In the genomic region with DNA sequence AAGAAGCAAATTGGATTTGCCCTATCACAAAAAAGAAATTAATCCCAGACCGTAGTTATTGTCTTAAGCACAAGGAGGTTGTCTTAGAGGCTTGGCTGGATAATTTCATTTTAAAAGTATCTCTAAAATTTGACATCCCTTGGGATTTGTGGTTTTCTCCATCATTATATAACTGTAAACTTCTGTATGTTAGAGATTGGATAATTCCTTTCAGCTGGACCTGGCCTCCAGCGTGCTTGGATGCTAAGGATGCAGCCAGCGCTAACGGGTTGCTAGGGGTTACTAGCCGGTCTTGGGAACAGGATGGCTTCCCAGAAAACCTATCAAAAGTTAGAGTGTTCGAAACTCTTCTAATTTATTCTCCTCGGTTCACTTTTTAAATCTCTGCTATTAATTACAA, we compare ENCODE assay signal across 27 mouse cellular contexts. TPM values are rescaled to one million over a fixed set of nuclear protein-coding genes. Genes with fewer than 3 reads are reported as not detected.
DNase-seq lines count a peak whose midpoint lies in the region; ATAC-seq lines count a peak whose summit lies in the region.
"Had no signal": no experiment of that assay in that cellular context is flagged by ENCODE, and none has a peak within 500 bp of the region (broad histone marks: within the 10 kb centered on the region; RNA-seq: fewer than 3 reads in every experiment).

No protein-coding gene starts in this region.

- WGBS in hindbrain, embryonic 11.5 days, result 73% methylated on average over 7 of the region's 7 CpGs
- 60% methylated on average over 7 of the region's 7 CpGs for WGBS in hindbrain, embryonic 12.5 days
- 50% methylated on average over 7 of the region's 7 CpGs for WGBS in midbrain, embryonic 16.5 days
- 53% methylated on average over 7 of the region's 7 CpGs for WGBS in midbrain, embryonic 13.5 days
- 46% methylated on average over 7 of the region's 7 CpGs for WGBS in embryonic facial prominence, embryonic 10.5 days
- 53% methylated on average over 7 of the region's 7 CpGs for WGBS in neural tube, embryonic 15.5 days

- peaks cover 14% of the 10 kb centered on the region; the same call in 1 of the 2 replicates for H3K4me1 ChIP-seq in hindbrain, embryonic 11.5 days (replicated peaks; ENCODE audit: control insufficient read depth, insufficient read depth, low read length)
- peaks cover 77% of the 10 kb centered on the region for H3K4me1 ChIP-seq in hindbrain, embryonic 12.5 days
- H3K4me1 ChIP-seq in midbrain, embryonic 16.5 days (ENCODE audit: control insufficient read depth, insufficient read depth, low read length), result peaks cover 13% of the 10 kb centered on the region; the same call in 1 of the 2 replicates
- peaks cover 89% of the 10 kb centered on the region for H3K4me1 ChIP-seq in midbrain, embryonic 13.5 days (replicated peaks)
- peaks cover 84% of the 10 kb centered on the region for H3K4me1 ChIP-seq in embryonic facial prominence, embryonic 10.5 days
- peaks cover 83% of the 10 kb centered on the region for H3K4me1 ChIP-seq in neural tube, embryonic 15.5 days
- H3K4me1 ChIP-seq: heart, embryonic 13.5 days; liver, embryonic 13.5 days had no signal

- DNase-seq in hindbrain, embryonic 11.5 days (ENCODE audit: low spot score), result no peak
- peak; percentile 59 for DNase-seq in embryonic facial prominence, embryonic 10.5 days (ENCODE audit: low spot score)
- DNase-seq in cerebellum, adult 9-11 months, result no peak
- DNase-seq: adrenal gland, adult 8-10 months; B cell, adult 2 months; cerebellum, adult 8-10 months; gastrocnemius, adult 2 months; heart, postnatal 14 days; kidney, adult 8-10 months; layer of hippocampus, postnatal 36 days; left cerebral cortex, postnatal 4 days; liver, embryonic 13.5 days; lung, adult 2 months; lung, postnatal 10 days; thymus, adult 2 months; thymus, postnatal 36 days had no signal

- no peak for ATAC-seq in hindbrain, embryonic 11.5 days (ENCODE audit: low FRiP score)
- no peak for ATAC-seq in hindbrain, embryonic 12.5 days (ENCODE audit: low FRiP score)
- no peak for ATAC-seq in midbrain, embryonic 16.5 days
- no peak for ATAC-seq in midbrain, embryonic 13.5 days
- no peak for ATAC-seq in neural tube, embryonic 15.5 days (ENCODE audit: low FRiP score)
- ATAC-seq: forebrain, embryonic 16.5 days; intestine, embryonic 16.5 days had no signal

- H3K4me3 ChIP-seq in hindbrain, embryonic 11.5 days (ENCODE audit: low read depth, low read length), result no peak overlapping the region
- no peak overlapping the region for H3K4me3 ChIP-seq in hindbrain, embryonic 12.5 days
- no peak overlapping the region for H3K4me3 ChIP-seq in midbrain, embryonic 16.5 days (ENCODE audit: low read depth, low read length)
- H3K4me3 ChIP-seq in midbrain, embryonic 13.5 days (replicated peaks), result no peak overlapping the region
- H3K4me3 ChIP-seq in embryonic facial prominence, embryonic 10.5 days, result no peak overlapping the region
- H3K4me3 ChIP-seq in neural tube, embryonic 15.5 days (replicated peaks), result no peak overlapping the region
- H3K4me3 ChIP-seq: embryonic facial prominence, embryonic 13.5 days; erythroblast, embryonic 14.5 days; gastrocnemius, adult 2 months; heart, embryonic 13.5 days; liver, embryonic 13.5 days; neural tube, embryonic 12.5 days had no signal

- no peaks in the 10 kb centered on the region for H3K36me3 ChIP-seq in hindbrain, embryonic 11.5 days (ENCODE audit: control insufficient read depth, insufficient read depth, low read length)
- H3K36me3 ChIP-seq in hindbrain, embryonic 12.5 days, result no peaks in the 10 kb centered on the region; the same call in 1 of the 2 replicates
- no peaks in the 10 kb centered on the region for H3K36me3 ChIP-seq in midbrain, embryonic 16.5 days (ENCODE audit: control insufficient read depth, insufficient read depth, low read length)
- H3K36me3 ChIP-seq in midbrain, embryonic 13.5 days, result no peaks in the 10 kb centered on the region; the same call in 1 of the 2 replicates
- H3K36me3 ChIP-seq in embryonic facial prominence, embryonic 10.5 days (replicated peaks), result peaks cover 45% of the 10 kb centered on the region
- H3K36me3 ChIP-seq in neural tube, embryonic 15.5 days, result no peaks in the 10 kb centered on the region
- H3K36me3 ChIP-seq: embryonic facial prominence, embryonic 13.5 days; heart, embryonic 13.5 days; liver, embryonic 13.5 days had no signal

- no peak overlapping the region for H3K9ac ChIP-seq in hindbrain, embryonic 11.5 days (ENCODE audit: low read depth, low read length)
- no peak overlapping the region for H3K9ac ChIP-seq in hindbrain, embryonic 12.5 days
- no peak overlapping the region for H3K9ac ChIP-seq in midbrain, embryonic 16.5 days (ENCODE audit: low read depth, low read length)
- H3K9ac ChIP-seq in midbrain, embryonic 13.5 days (replicated peaks), result no peak overlapping the region
- H3K9ac ChIP-seq in neural tube, embryonic 15.5 days (replicated peaks), result no peak overlapping the region
- H3K9ac ChIP-seq: embryonic facial prominence, embryonic 13.5 days; heart, embryonic 13.5 days; liver, embryonic 13.5 days; neural tube, embryonic 12.5 days had no signal

- no peaks in the 10 kb centered on the region for H3K9me3 ChIP-seq in hindbrain, embryonic 11.5 days (ENCODE audit: control insufficient read depth, low read length)
- no peaks in the 10 kb centered on the region for H3K9me3 ChIP-seq in hindbrain, embryonic 12.5 days (replicated peaks)
- H3K9me3 ChIP-seq in midbrain, embryonic 16.5 days (replicated peaks; ENCODE audit: control insufficient read depth, low read length, poor library complexity, severe bottlenecking), result no peaks in the 10 kb centered on the region
- no peaks in the 10 kb centered on the region for H3K9me3 ChIP-seq in midbrain, embryonic 13.5 days
- H3K9me3 ChIP-seq in embryonic facial prominence, embryonic 10.5 days, result no peaks in the 10 kb centered on the region
- H3K9me3 ChIP-seq in neural tube, embryonic 15.5 days (replicated peaks), result no peaks in the 10 kb centered on the region
- H3K9me3 ChIP-seq: embryonic facial prominence, embryonic 13.5 days; heart, embryonic 13.5 days; liver, embryonic 13.5 days; neural tube, embryonic 12.5 days had no signal

- 0 out of 2 replicates have a peak overlapping the region, but pooled peaks have one; percentile 7 for H3K27ac ChIP-seq in hindbrain, embryonic 11.5 days (ENCODE audit: low read depth, low read length)
- no peak overlapping the region for H3K27ac ChIP-seq in hindbrain, embryonic 12.5 days
- peak overlapping the region; percentile 34; the same call in 1 of the 2 replicates for H3K27ac ChIP-seq in midbrain, embryonic 16.5 days (ENCODE audit: low read length)
- no peak overlapping the region for H3K27ac ChIP-seq in midbrain, embryonic 13.5 days
- no peak overlapping the region for H3K27ac ChIP-seq in embryonic facial prominence, embryonic 10.5 days (replicated peaks)
- peak overlapping the region; percentile 49 for H3K27ac ChIP-seq in neural tube, embryonic 15.5 days (replicated peaks)
- H3K27ac ChIP-seq: embryonic facial prominence, embryonic 13.5 days; gastrocnemius, adult 2 months; heart, embryonic 13.5 days; kidney, postnatal 0 days; liver, embryonic 13.5 days; neural tube, embryonic 12.5 days had no signal

- no peak overlapping the region for H3K4me2 ChIP-seq in hindbrain, embryonic 11.5 days (replicated peaks; ENCODE audit: low read depth, low read length)
- no peak overlapping the region for H3K4me2 ChIP-seq in hindbrain, embryonic 12.5 days (replicated peaks)
- no peak overlapping the region; the same call in 1 of the 2 replicates for H3K4me2 ChIP-seq in midbrain, embryonic 16.5 days (ENCODE audit: low read length)
- H3K4me2 ChIP-seq in midbrain, embryonic 13.5 days (replicated peaks), result no peak overlapping the region
- H3K4me2 ChIP-seq in neural tube, embryonic 15.5 days, result peak overlapping the region; percentile 25
- H3K4me2 ChIP-seq: embryonic facial prominence, embryonic 13.5 days; heart, embryonic 13.5 days; liver, embryonic 13.5 days; neural tube, embryonic 12.5 days had no signal

- no peaks in the 10 kb centered on the region for H3K27me3 ChIP-seq in hindbrain, embryonic 11.5 days (ENCODE audit: control insufficient read depth, insufficient read depth, low read length)
- H3K27me3 ChIP-seq in hindbrain, embryonic 12.5 days, result no peaks in the 10 kb centered on the region
- H3K27me3 ChIP-seq in midbrain, embryonic 16.5 days (ENCODE audit: control insufficient read depth, insufficient read depth, low read depth, low read length), result no peaks in the 10 kb centered on the region
- peaks cover under 1% of the 10 kb centered on the region; the same call in 1 of the 2 replicates for H3K27me3 ChIP-seq in midbrain, embryonic 13.5 days
- H3K27me3 ChIP-seq in embryonic facial prominence, embryonic 10.5 days (replicated peaks; ENCODE audit: low read depth, poor library complexity, severe bottlenecking), result peaks cover 23% of the 10 kb centered on the region
- no peaks in the 10 kb centered on the region for H3K27me3 ChIP-seq in neural tube, embryonic 15.5 days (replicated peaks)

RNA-seq across cellular contexts. Expression of gene Ebf3, which starts 19.8 kb away (rescaled TPM):
- polyA plus RNA-seq in hindbrain, embryonic 11.5 days (2014; fragmentation: Nextera tagmentation; extraction: Ambion mirVana), result 14.0 and 15.9 TPM in 2 replicates
- polyA plus RNA-seq in hindbrain, embryonic 12.5 days (2016; fragmentation: Nextera tagmentation; extraction: Ambion mirVana), result 23.0 and 23.4 TPM in 2 replicates
- polyA plus RNA-seq in midbrain, embryonic 16.5 days (2015; fragmentation: Nextera tagmentation; extraction: Ambion mirVana), result 8.8 and 9.0 TPM in 2 replicates
- 18.1 and 18.2 TPM in 2 replicates for polyA plus RNA-seq in midbrain, embryonic 13.5 days (2015; fragmentation: Nextera tagmentation; extraction: Ambion mirVana)
- 8.4 and 9.4 TPM in 2 replicates for polyA plus RNA-seq in embryonic facial prominence, embryonic 10.5 days (2016; fragmentation: Nextera tagmentation; extraction: Ambion mirVana)
- 16.6 and 22.4 TPM in 2 replicates for polyA plus RNA-seq in neural tube, embryonic 15.5 days (2015; fragmentation: Nextera tagmentation; extraction: Ambion mirVana)
- polyA plus RNA-seq: erythroblast, embryonic 14.5 days had no signal

Comparison
In these comparisons a context has a peak if more than half of its experiments do, and no peak if none do; other contexts are left out.
1. H3K27ac ChIP-seq: peak in hindbrain, embryonic 11.5 days (single experiment), midbrain, embryonic 16.5 days (single experiment) and neural tube, embryonic 15.5 days (single experiment); none in hindbrain, embryonic 12.5 days (single experiment), midbrain, embryonic 13.5 days (single experiment) and embryonic facial prominence, embryonic 10.5 days (single experiment).